Mouse (Mus musculus) lung, postnatal 0 days (tissue): ENCODE data around the gene Gsto2. TPM values are rescaled to one million over a fixed set of nuclear protein-coding genes. Genes with fewer than 3 reads are reported as not detected.

Source experiments
- ATAC-seq: fragments of 200-750 bp; cut with Nextera tagmentation; 2 replicates; pipeline ENCODE4 v1.8.0; 2017; ENCODE audit warnings: moderate library complexity
- DNase-seq: peaks from one replicate; pipeline ENCODE4 v3.0.0-alpha.2; 2016; ENCODE audit warnings: low spot score
- H3K27ac ChIP-seq: fragments of 300-500 bp; sonication (generic); 2 replicates; pipeline ENCODE4 v1.5.1; 2014; ENCODE audit warnings: antibody characterized with exemption, mild to moderate bottlenecking, low read length, mixed read lengths
- H3K27me3 ChIP-seq: fragments of 300-500 bp; sonication (generic); replicated peaks from 2 replicates; pipeline ENCODE4 v1.6.1; 2014; ENCODE audit warnings: low read length, mixed read lengths; ENCODE audit not compliant: insufficient read depth
- H3K36me3 ChIP-seq: fragments of 300-500 bp; sonication (generic); 2 replicates; pipeline ENCODE4 v1.6.1; 2014; ENCODE audit warnings: low read length, mixed read lengths; ENCODE audit not compliant: insufficient read depth
- H3K4me1 ChIP-seq: fragments of 300-500 bp; sonication (generic); 2 replicates; pipeline ENCODE4 v1.6.1; 2014; ENCODE audit warnings: antibody characterized with exemption, low read depth, low read length, mixed read lengths; ENCODE audit not compliant: insufficient read depth
- H3K4me2 ChIP-seq: fragments of 300-500 bp; sonication (generic); replicated peaks from 2 replicates; pipeline ENCODE4 v1.6.1; 2014; ENCODE audit warnings: low read depth, mild to moderate bottlenecking, low read length, moderate library complexity, mixed read lengths
- H3K4me3 ChIP-seq: fragments of 300-500 bp; sonication (generic); 2 replicates; pipeline ENCODE4 v1.5.1; 2014; ENCODE audit warnings: low read depth, low read length
- H3K9ac ChIP-seq: fragments of 300-500 bp; sonication (generic); replicated peaks from 2 replicates; pipeline ENCODE4 v1.6.1; 2014; ENCODE audit warnings: low read depth, mild to moderate bottlenecking
- H3K9me3 ChIP-seq: fragments of 300-500 bp; sonication (generic); 2 replicates; pipeline ENCODE4 v1.6.1; 2016; ENCODE audit warnings: low read length, mixed read lengths
- CTCF ChIP-seq: IDR thresholded peaks from 2 replicates; pipeline ENCODE4 v1.5.1; 2016; ENCODE audit warnings: antibody characterized with exemption, mild to moderate bottlenecking
- EP300 ChIP-seq: IDR thresholded peaks from 2 replicates; pipeline ENCODE4 v1.6.1; 2016; ENCODE audit warnings: antibody characterized with exemption, mild to moderate bottlenecking, control low read depth
- WGBS: fragments of 180-500 bp; shearing (Covaris S2); extraction: QIAGEN DNeasy Blood & Tissue Kit; methylation state at CpG from one replicate; pipeline ENCODE4 v1.1.7; 2014; 5-methylcytosine and 5-hydroxymethylcytosine counted together
- polyA plus RNA-seq: library from polyadenylated mRNA; unstranded; fragments of >200 nt; fragmentation: Nextera tagmentation; extraction: Ambion mirVana; gene quantifications from 2 replicates; pipeline ENCODE4 v1.2.1, GENCODE M21; 2015

The Gsto2 gene
- polyA plus RNA-seq, 1 experiment from 2014 or later, result 2.1 TPM

GRCm38 (mm10) chr19:47893092-47893491 lies 27.8 kb downstream of the Gsto2 start:
- no peaks in the 10 kb centered on the region for H3K27me3 ChIP-seq
- no peaks in the 10 kb centered on the region; the same call in 1 of the 2 replicates for H3K4me1 ChIP-seq
- H3K36me3 ChIP-seq, result peaks cover 39% of the 10 kb centered on the region
- no peak overlapping the region for H3K4me2 ChIP-seq
- no peak for DNase-seq
- H3K4me3 ChIP-seq, result no peak overlapping the region
- H3K9me3 ChIP-seq, result no peaks in the 10 kb centered on the region
- ATAC-seq, result no peak
- TF ChIP-seq EP300, result no peak
- no peak overlapping the region for H3K9ac ChIP-seq
- H3K27ac ChIP-seq, result no peak overlapping the region
- WGBS, result 89% methylated on average over 6 of the region's 6 CpGs

GRCm38 (mm10) chr19:47898472-47899079 lies 33.2 kb downstream of the Gsto2 start:
- peaks cover 15% of the 10 kb centered on the region; the same call in 1 of the 2 replicates for H3K4me1 ChIP-seq
- peaks cover 34% of the 10 kb centered on the region for H3K36me3 ChIP-seq
- no peak overlapping the region for H3K27ac ChIP-seq
- H3K9ac ChIP-seq, result no peak overlapping the region
- H3K27me3 ChIP-seq, result no peaks in the 10 kb centered on the region
- no peak overlapping the region for H3K4me2 ChIP-seq
- H3K4me3 ChIP-seq, result no peak overlapping the region
- DNase-seq, result no peak
- WGBS, result 87% methylated on average over 8 of the region's 8 CpGs
- TF ChIP-seq CTCF, result no peak
- TF ChIP-seq EP300, result no peak
- no peaks in the 10 kb centered on the region for H3K9me3 ChIP-seq
- ATAC-seq, result no peak

GRCm38 (mm10) chr19:47900012-47900411 lies 34.7 kb downstream of the Gsto2 start:
- DNase-seq (no peak), ATAC-seq (no peak)
- Histone ChIP-seq H3K27ac (no peak overlapping the region), H3K4me3 (no peak overlapping the region), H3K36me3 (peaks cover 26% of the 10 kb centered on the region), H3K27me3 (no peaks in the 10 kb centered on the region), H3K9me3 (no peaks in the 10 kb centered on the region), H3K4me1 (peaks cover 15% of the 10 kb centered on the region; the same call in 1 of the 2 replicates), H3K4me2 (no peak overlapping the region), H3K9ac (no peak overlapping the region)
- WGBS, result 51% methylated on average over 6 of the region's 6 CpGs
- TF ChIP-seq EP300 (no peak), CTCF (peak; percentile 69)

GRCm38 (mm10) chr19:47900558-47900957 lies 35.2 kb downstream of the Gsto2 start:
- Histone ChIP-seq H3K9ac (no peak overlapping the region), H3K4me2 (no peak overlapping the region), H3K36me3 (peaks cover 21% of the 10 kb centered on the region), H3K4me3 (no peak overlapping the region), H3K4me1 (peaks cover 15% of the 10 kb centered on the region; the same call in 1 of the 2 replicates), H3K27me3 (no peaks in the 10 kb centered on the region), H3K27ac (no peak overlapping the region), H3K9me3 (no peaks in the 10 kb centered on the region)
- ATAC-seq (no peak), DNase-seq (no peak)
- WGBS, result 69% methylated on average over 10 of the region's 10 CpGs
- TF ChIP-seq CTCF (no peak), EP300 (no peak)

GRCm38 (mm10) chr19:47902316-47903201 lies 37.2 kb downstream of the Gsto2 start:
- ATAC-seq (peak; percentile 54), DNase-seq (peak; percentile 63)
- no peaks in the 10 kb centered on the region for H3K27me3 ChIP-seq
- 45% methylated on average over 13 of the region's 13 CpGs for WGBS
- H3K36me3 ChIP-seq, result peaks cover 4% of the 10 kb centered on the region; the same call in 1 of the 2 replicates
- TF ChIP-seq EP300 (peak; percentile 49; the same call in 1 of the 2 replicates), CTCF (no peak)
- H3K9me3 ChIP-seq, result no peaks in the 10 kb centered on the region
- peaks cover 15% of the 10 kb centered on the region; the same call in 1 of the 2 replicates for H3K4me1 ChIP-seq
- H3K4me3 ChIP-seq, result no peak overlapping the region
- no peak overlapping the region for H3K4me2 ChIP-seq
- peak overlapping the region; percentile 63; the same call in 1 of the 2 replicates for H3K27ac ChIP-seq
- H3K9ac ChIP-seq, result no peak overlapping the region

- H3K4me1 ChIP-seq, result peaks cover 18% of the 10 kb centered on the region
These were observed 38.3 kb downstream of the Gsto2 start for GRCm38 (mm10) chr19:47903679-47904078.

More at GRCm38 (mm10) chr19:47903679-47904078, 38.3 kb downstream of the Gsto2 start:
- 79% methylated on average over 4 of the region's 4 CpGs for WGBS
- TF ChIP-seq CTCF, result no peak
- DNase-seq (no peak), ATAC-seq (no peak)
- Histone ChIP-seq H3K4me2 (no peak overlapping the region), H3K9ac (no peak overlapping the region), H3K4me3 (no peak overlapping the region), H3K27me3 (no peaks in the 10 kb centered on the region), H3K9me3 (no peaks in the 10 kb centered on the region), H3K27ac (no peak overlapping the region), H3K36me3 (no peaks in the 10 kb centered on the region)
